Mouse (Mus musculus): Measurements from ENCODE around the gene Srr. TPM values are rescaled to one million over a fixed set of nuclear protein-coding genes. Genes with fewer than 3 reads are reported as not detected.

Gene Srr
- polyA plus RNA-seq, 1 experiment from 2014 or later, result 45.9 TPM

DNA sequence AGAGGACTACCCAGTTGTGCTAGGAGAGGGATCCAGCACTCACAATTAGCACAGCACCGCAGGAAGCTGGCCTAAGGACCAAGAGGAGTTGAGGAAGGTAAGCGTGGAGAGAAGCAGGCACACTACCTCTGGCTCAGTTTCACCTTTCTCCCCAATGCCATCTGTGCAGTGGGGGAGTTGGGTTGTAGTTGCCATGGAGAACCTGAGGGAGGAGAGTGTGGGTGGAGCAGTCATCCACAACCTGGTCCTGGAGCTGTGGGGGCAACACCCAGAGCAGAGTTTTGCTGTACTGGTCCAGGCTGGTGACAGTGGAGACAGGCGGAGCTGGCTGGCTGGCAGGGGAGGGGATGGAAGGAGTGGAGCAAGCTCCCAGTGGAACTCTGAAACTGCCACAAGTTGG lies 51.1 kb downstream of the Srr start:
- Histone ChIP-seq H3K4me2 (ENCODE audit: low read length) (no peak overlapping the region), H3K9me3 (replicated peaks; ENCODE audit: control insufficient read depth, low read length) (no peaks in the 10 kb centered on the region), H3K27me3 (replicated peaks; ENCODE audit: control insufficient read depth, insufficient read depth, low read length) (no peaks in the 10 kb centered on the region), H3K9ac (ENCODE audit: low read length) (no peak overlapping the region), H3K36me3 (ENCODE audit: control insufficient read depth, insufficient read depth, low read length) (no peaks in the 10 kb centered on the region), H3K4me1 (ENCODE audit: control insufficient read depth, insufficient read depth, low read length) (peaks cover 22% of the 10 kb centered on the region), H3K4me3 (ENCODE audit: low read depth, low read length) (no peak overlapping the region), H3K27ac (ENCODE audit: low read depth, low read length) (no peak overlapping the region)
- DNase-seq (ENCODE audit: low spot score) (no peak), ATAC-seq (no peak)
- WGBS, result 58% methylated on average over 3 of the region's 3 CpGs

GRCm38 (mm10) chr11:74870991-74871622 lies 54.6 kb downstream of the Srr start:
- H3K4me3 ChIP-seq (ENCODE audit: low read depth, low read length), result no peak overlapping the region
- peak overlapping the region; percentile 30; the same call in 1 of the 2 replicates for H3K9ac ChIP-seq (ENCODE audit: low read length)
- WGBS, result 13% methylated on average over 12 of the region's 12 CpGs
- H3K9me3 ChIP-seq (replicated peaks; ENCODE audit: control insufficient read depth, low read length), result no peaks in the 10 kb centered on the region
- H3K27me3 ChIP-seq (replicated peaks; ENCODE audit: control insufficient read depth, insufficient read depth, low read length), result no peaks in the 10 kb centered on the region
- ATAC-seq (no peak), DNase-seq (ENCODE audit: low spot score) (peak; percentile 64)
- peaks cover 8% of the 10 kb centered on the region for H3K4me1 ChIP-seq (ENCODE audit: control insufficient read depth, insufficient read depth, low read length)
- peaks cover 20% of the 10 kb centered on the region for H3K36me3 ChIP-seq (ENCODE audit: control insufficient read depth, insufficient read depth, low read length)
- peak overlapping the region; percentile 64; the same call in 1 of the 2 replicates for H3K27ac ChIP-seq (ENCODE audit: low read depth, low read length)
- 0 out of 2 replicates have a peak overlapping the region, but pooled peaks have one; percentile 15 for H3K4me2 ChIP-seq (ENCODE audit: low read length)

DNA sequence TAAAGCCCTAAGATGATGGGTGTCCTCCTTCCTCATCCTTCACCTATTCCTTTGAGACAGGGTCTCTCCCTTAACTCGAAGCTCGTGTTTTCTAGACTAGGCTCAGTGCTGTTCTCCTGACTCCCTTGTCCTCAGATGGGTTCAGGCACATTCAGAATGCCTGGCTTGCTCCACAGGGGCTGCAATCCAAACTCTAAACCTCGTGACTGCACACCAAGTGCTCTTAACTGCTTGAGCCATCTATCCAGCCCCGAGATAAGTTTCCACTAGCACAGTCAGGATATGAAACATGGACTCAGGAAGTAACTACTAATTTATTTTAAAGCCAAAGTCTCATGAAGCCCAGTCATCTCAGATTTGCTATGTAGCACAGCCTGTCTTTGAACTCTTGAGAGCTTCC lies 55.2 kb downstream of the Srr start:
- Histone ChIP-seq H3K27me3 (replicated peaks; ENCODE audit: control insufficient read depth, insufficient read depth, low read length) (no peaks in the 10 kb centered on the region), H3K4me2 (ENCODE audit: low read length) (no peak overlapping the region), H3K4me1 (ENCODE audit: control insufficient read depth, insufficient read depth, low read length) (peaks cover 8% of the 10 kb centered on the region), H3K9ac (ENCODE audit: low read length) (no peak overlapping the region), H3K9me3 (replicated peaks; ENCODE audit: control insufficient read depth, low read length) (no peaks in the 10 kb centered on the region), H3K36me3 (ENCODE audit: control insufficient read depth, insufficient read depth, low read length) (peaks cover 20% of the 10 kb centered on the region), H3K27ac (ENCODE audit: low read depth, low read length) (no peak overlapping the region), H3K4me3 (ENCODE audit: low read depth, low read length) (no peak overlapping the region)
- DNase-seq (ENCODE audit: low spot score) (no peak), ATAC-seq (no peak)
- WGBS, result 83% methylated on average over 4 of the region's 4 CpGs

GRCm38 (mm10) chr11:74869603-74870002 lies 56.1 kb downstream of the Srr start:
- H3K9me3 ChIP-seq (replicated peaks; ENCODE audit: control insufficient read depth, low read length), result no peaks in the 10 kb centered on the region
- peaks cover 8% of the 10 kb centered on the region for H3K4me1 ChIP-seq (ENCODE audit: control insufficient read depth, insufficient read depth, low read length)
- H3K4me2 ChIP-seq (ENCODE audit: low read length), result no peak overlapping the region
- H3K27ac ChIP-seq (ENCODE audit: low read depth, low read length), result no peak overlapping the region
- DNase-seq (ENCODE audit: low spot score) (no peak), ATAC-seq (no peak)
- H3K27me3 ChIP-seq (replicated peaks; ENCODE audit: control insufficient read depth, insufficient read depth, low read length), result no peaks in the 10 kb centered on the region
- WGBS, result 87% methylated on average over 6 of the region's 6 CpGs
- H3K36me3 ChIP-seq (ENCODE audit: control insufficient read depth, insufficient read depth, low read length), result peaks cover 26% of the 10 kb centered on the region
- H3K9ac ChIP-seq (ENCODE audit: low read length), result no peak overlapping the region
- no peak overlapping the region for H3K4me3 ChIP-seq (ENCODE audit: low read depth, low read length)

DNA sequence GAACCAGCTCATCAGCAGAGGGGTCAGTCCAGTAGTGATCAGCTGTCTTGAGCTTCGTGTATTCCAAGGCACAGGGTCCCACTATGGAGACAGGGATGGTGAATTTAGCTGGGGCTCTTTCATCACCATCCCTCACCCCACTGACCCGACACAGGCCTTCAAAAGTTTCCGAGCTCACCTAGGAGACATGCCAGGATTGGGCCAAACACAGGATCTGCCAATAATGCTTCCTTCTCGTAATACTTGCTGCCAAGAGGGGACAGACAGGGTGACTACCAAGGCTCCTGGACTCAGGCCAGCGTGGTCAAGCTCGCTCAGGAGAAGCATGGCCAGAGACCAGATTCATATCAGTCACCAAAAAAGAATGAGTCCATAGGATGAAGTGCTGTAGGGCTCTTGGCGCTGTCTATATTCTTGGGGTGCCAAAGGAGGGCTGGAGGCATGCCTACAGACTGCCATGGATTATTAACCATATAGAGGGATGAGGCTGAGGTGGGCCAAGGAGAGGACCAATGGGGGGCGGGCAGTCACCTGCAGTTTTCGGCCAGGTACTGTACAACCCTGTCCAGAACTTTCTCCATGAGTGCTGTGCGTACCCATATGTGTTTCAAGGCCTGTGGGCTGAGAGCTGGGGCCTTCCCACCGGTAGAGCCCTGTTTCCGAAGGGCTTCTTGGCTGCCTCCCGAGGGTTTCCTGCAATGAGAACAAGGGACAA lies 57.5 kb downstream of the Srr start:
- no peaks in the 10 kb centered on the region for H3K9me3 ChIP-seq (replicated peaks; ENCODE audit: control insufficient read depth, low read length)
- peaks cover 28% of the 10 kb centered on the region for H3K36me3 ChIP-seq (ENCODE audit: control insufficient read depth, insufficient read depth, low read length)
- H3K4me3 ChIP-seq (ENCODE audit: low read depth, low read length), result no peak overlapping the region
- ATAC-seq (no peak), DNase-seq (ENCODE audit: low spot score) (no peak)
- H3K4me2 ChIP-seq (ENCODE audit: low read length), result no peak overlapping the region
- peaks cover 8% of the 10 kb centered on the region for H3K4me1 ChIP-seq (ENCODE audit: control insufficient read depth, insufficient read depth, low read length)
- H3K9ac ChIP-seq (ENCODE audit: low read length), result no peak overlapping the region
- H3K27ac ChIP-seq (ENCODE audit: low read depth, low read length), result no peak overlapping the region
- WGBS, result 88% methylated on average over 13 of the region's 13 CpGs
- H3K27me3 ChIP-seq (replicated peaks; ENCODE audit: control insufficient read depth, insufficient read depth, low read length), result no peaks in the 10 kb centered on the region

DNA sequence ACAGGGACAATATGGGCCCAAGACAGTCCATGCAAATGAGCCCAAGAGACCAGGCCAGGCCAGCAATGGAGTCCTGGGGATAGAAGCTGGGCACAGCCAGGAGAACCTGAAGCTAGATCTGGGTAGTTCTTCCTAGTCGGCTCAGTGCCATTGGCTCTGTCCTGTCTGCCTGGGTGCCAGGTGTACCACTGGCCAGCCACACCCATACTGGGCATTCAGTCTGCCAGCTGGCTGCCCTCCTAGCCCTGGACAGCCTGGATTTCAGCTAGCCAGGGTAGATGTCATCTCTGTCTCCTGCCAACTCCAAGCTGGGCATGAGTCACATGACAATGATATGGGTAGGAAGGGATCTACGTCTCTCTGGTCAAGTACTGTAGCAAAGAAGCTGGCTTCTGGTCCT lies 58.6 kb downstream of the Srr start:
- H3K36me3 ChIP-seq (ENCODE audit: control insufficient read depth, insufficient read depth, low read length), result peaks cover 35% of the 10 kb centered on the region
- DNase-seq (ENCODE audit: low spot score) (no peak), ATAC-seq (no peak)
- peaks cover 8% of the 10 kb centered on the region for H3K4me1 ChIP-seq (ENCODE audit: control insufficient read depth, insufficient read depth, low read length)
- no peaks in the 10 kb centered on the region for H3K9me3 ChIP-seq (replicated peaks; ENCODE audit: control insufficient read depth, low read length)
- H3K9ac ChIP-seq (ENCODE audit: low read length), result no peak overlapping the region
- no peaks in the 10 kb centered on the region for H3K27me3 ChIP-seq (replicated peaks; ENCODE audit: control insufficient read depth, insufficient read depth, low read length)
- WGBS, result 80% methylated on average over 2 of the region's 2 CpGs
- no peak overlapping the region for H3K4me3 ChIP-seq (ENCODE audit: low read depth, low read length)
- H3K27ac ChIP-seq (ENCODE audit: low read depth, low read length), result no peak overlapping the region
- no peak overlapping the region for H3K4me2 ChIP-seq (ENCODE audit: low read length)

DNA sequence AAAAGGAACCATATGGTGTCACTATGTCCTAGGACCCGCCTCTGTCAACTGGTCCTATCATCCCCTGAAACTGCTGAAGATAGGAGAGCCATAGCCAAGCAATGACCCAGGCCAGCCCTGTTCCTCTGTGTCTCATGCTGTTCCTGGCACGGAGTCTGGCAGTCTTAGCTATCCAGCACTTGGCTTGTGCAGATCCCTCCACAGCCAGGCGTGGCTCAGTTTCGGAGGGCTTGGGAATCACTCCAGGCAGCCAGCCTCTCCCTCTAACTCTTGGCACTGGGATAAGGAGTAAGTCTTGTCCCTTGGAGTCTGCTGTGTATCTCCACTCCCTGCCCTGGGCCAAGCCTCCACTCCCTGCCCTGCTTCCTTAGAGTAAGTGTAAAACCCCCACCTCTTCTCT lies 59.1 kb downstream of the Srr start:
- no peaks in the 10 kb centered on the region for H3K27me3 ChIP-seq (replicated peaks; ENCODE audit: control insufficient read depth, insufficient read depth, low read length)
- no peak overlapping the region for H3K27ac ChIP-seq (ENCODE audit: low read depth, low read length)
- H3K4me3 ChIP-seq (ENCODE audit: low read depth, low read length), result no peak overlapping the region
- peaks cover 37% of the 10 kb centered on the region for H3K36me3 ChIP-seq (ENCODE audit: control insufficient read depth, insufficient read depth, low read length)
- 82% methylated on average over 4 of the region's 4 CpGs for WGBS
- no peaks in the 10 kb centered on the region for H3K9me3 ChIP-seq (replicated peaks; ENCODE audit: control insufficient read depth, low read length)
- peaks cover 7% of the 10 kb centered on the region for H3K4me1 ChIP-seq (ENCODE audit: control insufficient read depth, insufficient read depth, low read length)
- no peak overlapping the region for H3K9ac ChIP-seq (ENCODE audit: low read length)
- ATAC-seq (no peak), DNase-seq (ENCODE audit: low spot score) (peak; percentile 36)
- H3K4me2 ChIP-seq (ENCODE audit: low read length), result no peak overlapping the region

DNA sequence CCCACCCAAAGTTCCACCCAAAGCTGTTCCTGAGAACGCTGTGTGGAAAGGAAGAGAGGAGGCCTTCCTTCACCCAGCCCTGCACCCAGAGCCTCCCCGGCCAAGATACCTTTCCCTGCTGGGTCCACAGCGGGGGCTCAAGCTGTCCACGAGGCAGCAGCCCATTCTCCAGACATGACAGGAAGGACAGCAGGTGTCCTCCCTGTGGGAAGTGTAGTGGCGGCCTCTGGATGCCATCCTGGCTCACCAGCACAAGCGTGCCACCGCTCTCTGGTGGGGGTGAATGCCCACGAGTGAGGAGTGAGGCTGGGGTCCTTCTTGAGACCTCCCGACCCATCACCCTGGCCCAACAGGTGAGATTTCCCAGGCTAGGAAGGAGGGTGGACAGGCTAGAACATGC lies 60.5 kb downstream of the Srr start:
- Histone ChIP-seq H3K27ac (ENCODE audit: low read depth, low read length) (no peak overlapping the region), H3K4me3 (ENCODE audit: low read depth, low read length) (no peak overlapping the region), H3K4me1 (ENCODE audit: control insufficient read depth, insufficient read depth, low read length) (no peaks in the 10 kb centered on the region), H3K4me2 (ENCODE audit: low read length) (no peak overlapping the region), H3K9ac (ENCODE audit: low read length) (no peak overlapping the region), H3K36me3 (ENCODE audit: control insufficient read depth, insufficient read depth, low read length) (peaks cover 43% of the 10 kb centered on the region), H3K27me3 (replicated peaks; ENCODE audit: control insufficient read depth, insufficient read depth, low read length) (no peaks in the 10 kb centered on the region), H3K9me3 (replicated peaks; ENCODE audit: control insufficient read depth, low read length) (no peaks in the 10 kb centered on the region)
- 84% methylated on average over 9 of the region's 9 CpGs for WGBS
- DNase-seq (ENCODE audit: low spot score), result no peak
- no peak for ATAC-seq

- Histone ChIP-seq H3K36me3 (ENCODE audit: control insufficient read depth, insufficient read depth, low read length) (peaks cover 45% of the 10 kb centered on the region), H3K9ac (ENCODE audit: low read length) (no peak overlapping the region), H3K4me3 (ENCODE audit: low read depth, low read length) (no peak overlapping the region), H3K27me3 (replicated peaks; ENCODE audit: control insufficient read depth, insufficient read depth, low read length) (no peaks in the 10 kb centered on the region), H3K4me2 (ENCODE audit: low read length) (no peak overlapping the region), H3K4me1 (ENCODE audit: control insufficient read depth, insufficient read depth, low read length) (no peaks in the 10 kb centered on the region), H3K27ac (ENCODE audit: low read depth, low read length) (no peak overlapping the region), H3K9me3 (replicated peaks; ENCODE audit: control insufficient read depth, low read length) (no peaks in the 10 kb centered on the region)
- ATAC-seq (no peak), DNase-seq (ENCODE audit: low spot score) (no peak)
- 89% methylated on average over 9 of the region's 9 CpGs for WGBS
Measured at GRCm38 (mm10) chr11:74864421-74864820, 61.3 kb downstream of the Srr start.

All from forebrain, embryonic 14.5 days (tissue).